Mouse (Mus musculus) myocyte (in vitro differentiated cells): ENCODE results near the gene Cdc42ep3. TPM values are rescaled to one million over a fixed set of nuclear protein-coding genes. Genes with fewer than 3 reads are reported as not detected.
A peak's percentile ranks its signal among the peaks of the same experiment; 100 is the strongest.

ENCODE experiments used
- H3K27me3 ChIP-seq: one replicate; pipeline ENCODE4 v1.6.1; 2011; ENCODE audit not compliant: control insufficient read depth, insufficient read depth, insufficient read length
- H3K36me3 ChIP-seq: one replicate; pipeline ENCODE4 v1.6.1; 2011; ENCODE audit not compliant: control insufficient read depth, insufficient read depth
- H3K4me2 ChIP-seq: one replicate; pipeline ENCODE4 v1.6.1; 2011; ENCODE audit warnings: low read depth, control low read depth
- H3K4me3 ChIP-seq: one replicate; pipeline ENCODE4 v1.5.1; 2011; ENCODE audit warnings: mild to moderate bottlenecking, control low read depth, moderate library complexity
- H3K79me2 ChIP-seq: one replicate; pipeline ENCODE4 v1.6.1; 2011; ENCODE audit not compliant: control insufficient read depth, insufficient read depth
- H3ac ChIP-seq: one replicate; pipeline ENCODE4 v1.6.1; 2011; ENCODE audit not compliant: control insufficient read depth, insufficient read length
- CEBPB ChIP-seq: IDR thresholded peaks from 2 replicates; pipeline ENCODE4 v1.6.1; 2011; ENCODE audit warnings: mild to moderate bottlenecking, moderate library complexity; ENCODE audit not compliant: poor library complexity, insufficient read depth, severe bottlenecking
- E2F4 ChIP-seq: IDR thresholded peaks from one replicate; pipeline ENCODE4 v1.6.1; 2011; ENCODE audit warnings: mild to moderate bottlenecking, control low read depth, moderate library complexity; ENCODE audit not compliant: insufficient read depth
- MAX ChIP-seq: IDR thresholded peaks from one replicate; pipeline ENCODE4 v1.6.1; 2011; ENCODE audit warnings: low read depth, mild to moderate bottlenecking, control low read depth
- MYOD1 ChIP-seq, 3 experiments: IDR thresholded peaks; one replicate each; pipeline ENCODE4 v1.6.1; 2011; ENCODE audit warnings: control low read depth in 2 of 3, low read depth in 2 of 3, mild to moderate bottlenecking in 2 of 3, moderate library complexity in 1 of 3; ENCODE audit not compliant: insufficient read length in 2 of 3, control insufficient read depth in 1 of 3
- MYOG ChIP-seq, 3 experiments: IDR thresholded peaks; one replicate each; pipeline ENCODE4 v1.6.1; 2011; ENCODE audit warnings: control low read depth in 2 of 3, low read depth in 2 of 3, mild to moderate bottlenecking in 2 of 3; ENCODE audit not compliant: insufficient read length in 2 of 3, control insufficient read depth in 1 of 3, insufficient read depth in 1 of 3
- POLR2A ChIP-seq: IDR thresholded peaks from one replicate; pipeline ENCODE4 v1.6.1; 2011; ENCODE audit warnings: low read depth, mild to moderate bottlenecking, control low read depth, moderate library complexity; ENCODE audit not compliant: insufficient read length
- POLR2AphosphoS2 ChIP-seq: IDR thresholded peaks from one replicate; pipeline ENCODE4 v1.6.1; 2011; ENCODE audit warnings: low read depth, control low read depth; ENCODE audit not compliant: insufficient read length
- REST ChIP-seq: IDR thresholded peaks from one replicate; pipeline ENCODE4 v1.6.1; 2011; ENCODE audit warnings: mild to moderate bottlenecking, control low read depth, moderate library complexity; ENCODE audit not compliant: insufficient read depth, insufficient read length
- SRF ChIP-seq: IDR thresholded peaks from one replicate; pipeline ENCODE4 v1.6.1; 2011; ENCODE audit warnings: low read depth; ENCODE audit not compliant: control insufficient read depth, insufficient read length
- TCF12 ChIP-seq: IDR thresholded peaks from one replicate; pipeline ENCODE4 v1.6.1; 2011; ENCODE audit warnings: mild to moderate bottlenecking, control low read depth; ENCODE audit not compliant: poor library complexity, insufficient read depth, severe bottlenecking
- TCF3 ChIP-seq: IDR thresholded peaks from one replicate; pipeline ENCODE4 v1.6.1; 2011; ENCODE audit warnings: low read depth, control low read depth; ENCODE audit not compliant: insufficient read length
- USF1 ChIP-seq: IDR thresholded peaks from one replicate; pipeline ENCODE4 v1.6.1; 2011; ENCODE audit warnings: low read depth, mild to moderate bottlenecking, control low read depth, moderate library complexity
- polyA plus RNA-seq: library from polyadenylated mRNA; unstranded; fragments of >200 nt; fragmentation: generic; extraction: Trizol; gene quantifications from one replicate; pipeline ENCODE4 v1.2.1, GENCODE M21; 2012; ENCODE audit warnings: missing spikeins

Cdc42ep3 gene
- polyA plus RNA-seq, 1 experiment: 42.8 TPM

DNA sequence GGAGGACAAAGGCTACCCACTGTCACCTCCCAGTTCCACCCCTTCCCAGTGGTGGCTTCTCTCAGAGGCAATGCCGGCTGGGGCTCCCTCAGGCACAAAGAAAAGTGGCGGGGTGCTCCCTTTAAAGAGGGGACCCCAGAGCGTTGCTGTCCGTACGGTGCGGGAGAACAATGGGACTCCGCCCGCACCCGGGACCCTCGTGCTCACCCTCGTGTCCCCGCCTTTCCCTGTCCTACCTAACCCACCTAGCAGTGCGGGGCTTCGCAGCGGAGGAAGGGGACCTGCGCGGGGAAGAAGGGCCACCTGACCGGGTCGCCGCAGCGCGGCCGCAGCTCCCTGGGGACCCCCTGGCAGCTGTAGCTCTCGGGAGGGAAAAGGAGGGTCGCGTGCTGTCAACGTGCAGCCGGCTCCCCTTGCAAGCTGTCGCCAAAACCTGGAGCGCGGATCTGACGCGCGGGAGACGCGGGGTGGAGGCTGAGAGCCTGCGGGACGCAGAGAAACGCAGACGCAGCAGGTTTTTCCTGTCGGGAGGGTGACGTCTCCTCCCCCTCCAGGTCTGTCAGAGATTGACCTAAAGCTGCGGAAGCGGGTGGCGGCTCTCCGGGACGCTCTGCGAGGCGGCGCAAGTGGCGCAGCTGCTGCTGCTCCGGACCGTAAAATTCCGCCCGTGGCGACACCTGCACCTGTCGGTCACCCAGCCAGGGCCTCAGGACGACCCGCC lies 540 bp upstream of the Cdc42ep3 start:
- peaks cover 38% of the 10 kb centered on the region for H3K79me2 ChIP-seq
- TF ChIP-seq POLR2AphosphoS2: peak; percentile 45
- peak; percentile 22 for TF ChIP-seq POLR2A
- TF ChIP-seq MAX: no peak
- no peak for TF ChIP-seq CEBPB
- peak; percentile 60 to 98 (median 84) for TF ChIP-seq MYOG (IDR thresholded peaks at IDR 0.05; ENCODE audit: control insufficient read depth in 1 of 3, insufficient read depth in 1 of 3, insufficient read length in 2 of 3, low read depth in 2 of 3)
- peak; percentile 92 for TF ChIP-seq TCF12
- TF ChIP-seq REST: no peak
- peak in 2 of 3 experiments; percentile 99 for TF ChIP-seq MYOD1 (IDR thresholded peaks at IDR 0.05; ENCODE audit: control insufficient read depth in 1 of 3, insufficient read length in 2 of 3, low read depth in 2 of 3)
- no peak for TF ChIP-seq SRF
- no peak for TF ChIP-seq E2F4
- peak; percentile 97 for TF ChIP-seq TCF3
- TF ChIP-seq USF1: no peak

GRCm38 (mm10) chr17:79354174-79354443 lies 782 bp downstream of the Cdc42ep3 start:
- Histone ChIP-seq H3K4me2 (peak overlapping the region; percentile 72), H3ac (peak overlapping the region; percentile 57), H3K27me3 (no peaks in the 10 kb centered on the region), H3K79me2 (peaks cover 52% of the 10 kb centered on the region), H3K36me3 (peaks cover 15% of the 10 kb centered on the region), H3K4me3 (peak overlapping the region; percentile 97)
- no peak for TF ChIP-seq REST
- no peak for TF ChIP-seq TCF12

More for the DNA sequence above, 540 bp upstream of the Cdc42ep3 start:
- Histone ChIP-seq H3K27me3 (no peaks in the 10 kb centered on the region), H3K4me2 (peak overlapping the region; percentile 88), H3ac (peak overlapping the region; percentile 57), H3K4me3 (peak overlapping the region; percentile 97), H3K36me3 (peaks cover 4% of the 10 kb centered on the region)

DNA sequence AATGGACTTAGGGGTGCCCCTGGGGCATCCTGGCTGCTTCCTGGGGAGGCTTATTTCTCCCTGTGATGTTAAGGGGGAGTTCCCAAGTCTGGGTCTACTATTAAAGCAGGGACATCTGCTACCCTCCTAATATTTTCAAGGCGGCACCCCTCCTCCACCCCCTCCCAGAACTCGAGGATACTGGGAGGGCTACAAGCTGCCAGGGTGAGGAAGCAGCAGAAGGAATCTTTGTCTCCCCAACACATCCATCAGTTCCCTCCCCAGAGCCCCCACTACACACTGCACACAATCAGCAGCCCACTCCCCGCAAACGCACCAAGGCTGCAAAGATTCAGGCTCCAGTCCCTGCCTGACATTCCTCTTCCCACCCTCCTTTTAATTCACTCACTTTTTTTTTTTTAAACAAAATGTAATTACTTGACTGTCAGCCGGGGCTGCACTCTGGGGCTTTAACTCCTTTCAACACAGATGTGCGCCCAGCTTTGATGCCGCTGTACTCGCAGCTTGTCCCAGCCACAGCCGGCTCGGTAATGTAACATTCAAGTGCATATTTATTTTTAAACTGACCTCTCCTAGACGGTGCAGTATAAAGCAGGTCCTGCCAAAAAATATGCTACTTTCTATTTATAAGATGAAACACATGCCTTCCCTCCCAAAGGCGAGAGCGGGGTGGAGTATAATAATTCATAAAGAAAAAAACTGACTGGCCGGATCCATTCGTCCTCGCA lies 1.3 kb downstream of the Cdc42ep3 start:
- H3K4me2 ChIP-seq: peak overlapping the region; percentile 72
- peak overlapping the region; percentile 97 for H3K4me3 ChIP-seq
- H3ac ChIP-seq: peak overlapping the region; percentile 57
- H3K27me3 ChIP-seq: no peaks in the 10 kb centered on the region
- peaks cover 20% of the 10 kb centered on the region for H3K36me3 ChIP-seq
- no peak for TF ChIP-seq CEBPB
- TF ChIP-seq POLR2A: peak; percentile 17
- no peak for TF ChIP-seq TCF12
- TF ChIP-seq POLR2AphosphoS2: no peak
- H3K79me2 ChIP-seq: peaks cover 56% of the 10 kb centered on the region

DNA sequence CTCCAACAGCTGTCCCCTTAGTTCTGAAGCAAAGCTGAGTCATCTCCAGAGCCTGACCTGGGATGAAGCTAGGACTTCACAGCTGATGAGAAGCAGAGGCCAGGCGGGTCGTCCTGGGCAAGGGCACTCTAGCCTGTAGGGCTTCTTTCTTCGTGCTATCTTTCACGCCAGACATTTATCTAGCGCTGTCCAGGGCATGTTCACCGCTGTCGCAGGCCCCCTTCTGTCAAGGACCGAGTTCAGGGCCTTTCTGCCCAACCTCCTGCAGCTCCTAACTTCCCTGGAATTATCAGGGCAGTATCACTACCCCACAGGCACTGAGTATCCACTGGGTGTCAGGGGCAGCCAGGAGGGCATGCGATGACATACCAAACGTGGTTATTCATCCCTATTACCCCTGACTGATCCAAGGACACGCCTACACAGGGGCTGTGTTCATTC lies 4.1 kb downstream of the Cdc42ep3 start:
- H3K4me3 ChIP-seq: peak overlapping the region; percentile 97
- H3K79me2 ChIP-seq: peaks cover 83% of the 10 kb centered on the region
- H3ac ChIP-seq: no peak overlapping the region
- TF ChIP-seq REST (no peak), TCF12 (no peak), MYOG (IDR thresholded peaks at IDR 0.05; ENCODE audit: control insufficient read depth in 1 of 3, insufficient read depth in 1 of 3, insufficient read length in 2 of 3, low read depth in 2 of 3) (peak in 2 of 3 experiments; percentile 30 to 32), E2F4 (no peak), SRF (no peak), POLR2AphosphoS2 (peak; percentile 44), TCF3 (no peak), MYOD1 (IDR thresholded peaks at IDR 0.05; ENCODE audit: control insufficient read depth in 1 of 3, insufficient read length in 2 of 3, low read depth in 2 of 3) (peak in 1 of 3 experiments; percentile 39)
- H3K36me3 ChIP-seq: peaks cover 26% of the 10 kb centered on the region
- no peaks in the 10 kb centered on the region for H3K27me3 ChIP-seq
- H3K4me2 ChIP-seq: peak overlapping the region; percentile 88

DNA sequence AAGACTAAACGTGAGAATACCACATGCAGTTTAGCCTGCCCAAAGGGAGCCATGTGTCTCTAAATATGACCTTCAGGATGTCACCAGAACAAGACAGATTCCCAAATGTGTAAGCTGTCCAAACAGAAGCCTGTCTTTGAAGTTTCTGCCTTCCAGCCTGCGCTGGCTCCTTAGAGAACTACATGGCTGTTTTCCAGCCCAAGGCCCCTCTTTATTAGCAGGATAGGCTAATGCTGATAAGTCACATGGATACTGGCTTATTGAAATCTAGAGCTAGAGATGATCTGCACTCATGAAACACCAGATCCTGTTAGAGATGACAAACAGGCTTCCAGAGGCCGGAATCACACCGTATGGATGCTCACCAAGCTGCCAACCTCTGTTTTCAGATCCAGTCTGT lies 5.5 kb downstream of the Cdc42ep3 start:
- H3ac ChIP-seq: no peak overlapping the region
- H3K27me3 ChIP-seq: no peaks in the 10 kb centered on the region
- H3K79me2 ChIP-seq: peaks cover 92% of the 10 kb centered on the region
- peaks cover 26% of the 10 kb centered on the region for H3K36me3 ChIP-seq
- no peak for TF ChIP-seq MYOD1 (IDR thresholded peaks at IDR 0.05; ENCODE audit: control insufficient read depth in 1 of 3, insufficient read length in 2 of 3, low read depth in 2 of 3)
- TF ChIP-seq USF1: no peak
- no peak for TF ChIP-seq MYOG (IDR thresholded peaks at IDR 0.05; ENCODE audit: control insufficient read depth in 1 of 3, insufficient read depth in 1 of 3, insufficient read length in 2 of 3, low read depth in 2 of 3)
- no peak for TF ChIP-seq E2F4
- no peak for TF ChIP-seq TCF12
- no peak for TF ChIP-seq SRF
- TF ChIP-seq REST: no peak
- no peak for TF ChIP-seq POLR2A
- peak overlapping the region; percentile 1 for H3K4me2 ChIP-seq
- no peak overlapping the region for H3K4me3 ChIP-seq
